Mouse (Mus musculus): ENCODE measurements around the gene Polr3gl.
"Not testable (repeated sequence)": the region's sequence is repeated elsewhere in the genome, so short reads cannot be mapped to it uniquely, and the experiment has no call there.

Polr3gl gene

DNA sequence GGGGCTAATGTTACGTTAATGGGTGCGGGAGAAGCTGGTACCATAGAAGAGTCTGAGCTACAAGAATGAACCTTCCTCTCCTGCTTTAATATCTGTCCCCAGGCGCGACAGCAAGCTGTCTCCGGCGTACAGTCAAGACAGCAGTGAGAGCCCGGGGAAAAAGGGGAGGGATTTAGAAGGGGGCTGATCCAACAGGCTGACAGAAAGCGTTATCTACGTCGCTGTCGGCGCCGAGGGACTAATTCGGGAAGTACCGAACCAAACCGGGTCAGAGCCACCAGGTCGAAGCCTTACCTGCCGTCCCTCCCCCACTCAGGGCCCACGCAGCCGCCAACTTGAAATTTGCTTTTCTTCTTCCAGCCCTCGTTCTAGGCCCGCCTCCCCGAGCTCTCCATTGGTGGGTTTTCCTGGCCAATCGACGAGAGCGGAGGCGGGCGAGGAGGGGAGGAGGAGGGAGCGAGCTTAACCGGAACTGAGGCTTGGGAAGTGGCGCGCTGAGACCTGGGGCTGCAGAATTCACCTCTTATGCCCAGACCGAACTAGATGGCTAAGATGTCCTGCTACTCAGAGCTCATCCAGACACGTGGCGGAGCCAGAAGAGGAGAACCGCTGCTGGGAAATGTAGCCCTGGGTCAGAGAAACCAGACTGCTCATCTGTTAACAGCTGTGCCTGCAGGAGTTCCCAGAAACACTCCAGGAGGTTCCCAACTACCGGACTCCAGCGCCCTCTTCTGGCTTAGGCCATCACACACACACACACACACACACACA lies at the start of gene Polr3gl:
Gene Polr3gl (minus strand): TSS at position 392 of the 771 bp plus-strand sequence.
- DNase-seq, result peak; percentile 95

DNA sequence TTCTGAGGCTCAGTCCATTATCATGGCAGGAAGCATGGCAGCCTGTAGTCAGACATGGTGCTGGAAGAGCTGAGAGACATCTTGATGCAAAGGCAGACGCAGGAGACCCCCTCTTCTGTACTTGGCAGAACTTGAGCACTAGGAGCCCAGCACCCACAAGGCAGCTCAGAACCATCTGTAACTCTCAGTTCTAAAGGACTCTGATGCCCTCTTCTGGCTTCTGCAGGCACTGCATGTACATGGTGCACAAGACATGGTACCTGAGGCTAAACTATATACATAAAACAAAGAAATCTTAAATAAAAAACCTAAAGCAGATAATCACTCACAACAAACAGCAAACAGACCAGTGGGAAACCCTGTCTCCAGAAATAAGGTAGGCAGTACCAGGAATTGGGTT lies 45.2 kb upstream of the Polr3gl start:
- no peak for DNase-seq

- no peak for DNase-seq
Observed at GRCm38 (mm10) chr3:96636448-96636847, 42.5 kb upstream of the Polr3gl start.

GRCm38 (mm10) chr3:96635906-96636305 lies 41.9 kb upstream of the Polr3gl start:
- DNase-seq, result no peak

- DNase-seq, result peak; percentile 77
Observed at GRCm38 (mm10) chr3:96634928-96635879, 41.2 kb upstream of the Polr3gl start, which contains the start of the genes Pex11b and Gm42957. Gene Pex11b (plus strand): TSS chr3:96635376. Gene Gm42957 (plus strand): TSS chr3:96635474.

GRCm38 (mm10) chr3:96634015-96634414 lies 40.0 kb upstream of the Polr3gl start:
- no peak for DNase-seq

GRCm38 (mm10) chr3:96632058-96632457 lies 38.1 kb upstream of the Polr3gl start:
- DNase-seq, result no peak

- peak; percentile 93 for DNase-seq
Observed at GRCm38 (mm10) chr3:96629729-96630600, 36.0 kb upstream of the Polr3gl start, which contains the start of gene Rbm8a. Gene Rbm8a (plus strand): TSS chr3:96629933.

DNA sequence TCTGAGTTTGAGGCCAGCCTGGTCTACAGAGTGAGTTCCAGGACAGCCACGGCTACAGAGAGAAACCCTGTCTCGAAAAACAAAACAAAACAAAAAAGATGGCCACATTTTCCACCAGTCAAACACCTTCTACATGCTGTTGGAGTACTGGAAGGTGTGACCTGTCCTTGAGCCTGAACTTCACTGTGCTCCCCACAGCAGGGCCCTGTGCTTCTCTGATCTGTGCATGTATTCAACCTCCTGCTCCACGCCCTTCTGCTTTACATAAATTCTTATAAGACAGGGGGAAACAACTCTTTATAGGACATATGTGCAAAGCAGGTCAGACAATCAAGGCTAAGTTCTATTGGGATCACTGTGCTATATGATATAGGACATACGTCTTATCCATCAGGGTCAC lies 29.2 kb upstream of the Polr3gl start:
- DNase-seq, result no peak

GRCm38 (mm10) chr3:96617941-96618340 lies 24.0 kb upstream of the Polr3gl start:
- no peak for DNase-seq

GRCm38 (mm10) chr3:96606618-96607017 lies 12.6 kb upstream of the Polr3gl start:
- no peak for DNase-seq

DNA sequence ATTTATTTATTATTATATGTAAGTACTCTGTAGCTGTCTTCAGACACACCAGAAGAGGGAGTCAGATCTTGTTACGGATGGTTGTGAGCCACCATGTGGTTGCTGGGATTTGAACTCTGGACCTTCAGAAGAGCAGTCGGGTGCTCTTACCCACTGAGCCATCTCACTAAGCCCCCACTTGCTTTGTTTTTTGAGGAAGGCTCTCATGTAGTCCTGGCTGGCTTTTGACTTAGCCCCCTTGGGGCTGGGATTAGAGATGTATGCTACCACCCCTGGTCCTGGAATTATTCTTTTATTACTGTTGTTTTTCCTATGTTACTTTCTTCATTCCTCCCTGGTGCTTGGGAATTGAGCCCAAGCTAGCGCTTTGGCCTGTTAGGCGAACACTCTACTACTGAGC lies 12.0 kb upstream of the Polr3gl start:
- DNase-seq, result not testable (repeated sequence)

GRCm38 (mm10) chr3:96603311-96603710 lies 9.3 kb upstream of the Polr3gl start:
- peak; percentile 47 for DNase-seq

DNA sequence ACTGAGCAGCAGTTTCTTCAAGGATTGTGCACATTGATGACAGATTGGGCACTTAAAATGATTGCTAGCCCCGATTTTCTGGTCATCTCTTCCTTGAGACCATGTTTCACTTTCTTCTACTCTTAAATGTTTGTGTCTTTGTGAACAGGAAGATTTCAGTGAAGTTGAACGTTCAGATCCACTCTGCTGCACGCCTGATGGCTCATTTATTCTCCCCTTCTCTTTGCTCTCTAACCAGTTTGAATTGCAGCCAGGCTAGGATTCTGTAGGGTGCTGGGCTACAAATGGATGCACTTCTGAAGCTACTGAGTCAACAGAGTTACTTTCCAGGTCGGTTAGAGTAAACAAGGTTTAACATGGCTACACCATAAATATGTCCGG lies 8.7 kb upstream of the Polr3gl start:
- no peak for DNase-seq

- peak; percentile 42 for DNase-seq
Observed at GRCm38 (mm10) chr3:96601941-96602703, 8.1 kb upstream of the Polr3gl start.

- DNase-seq, result peak; percentile 69
Observed at GRCm38 (mm10) chr3:96601251-96601787, 7.3 kb upstream of the Polr3gl start.

DNA sequence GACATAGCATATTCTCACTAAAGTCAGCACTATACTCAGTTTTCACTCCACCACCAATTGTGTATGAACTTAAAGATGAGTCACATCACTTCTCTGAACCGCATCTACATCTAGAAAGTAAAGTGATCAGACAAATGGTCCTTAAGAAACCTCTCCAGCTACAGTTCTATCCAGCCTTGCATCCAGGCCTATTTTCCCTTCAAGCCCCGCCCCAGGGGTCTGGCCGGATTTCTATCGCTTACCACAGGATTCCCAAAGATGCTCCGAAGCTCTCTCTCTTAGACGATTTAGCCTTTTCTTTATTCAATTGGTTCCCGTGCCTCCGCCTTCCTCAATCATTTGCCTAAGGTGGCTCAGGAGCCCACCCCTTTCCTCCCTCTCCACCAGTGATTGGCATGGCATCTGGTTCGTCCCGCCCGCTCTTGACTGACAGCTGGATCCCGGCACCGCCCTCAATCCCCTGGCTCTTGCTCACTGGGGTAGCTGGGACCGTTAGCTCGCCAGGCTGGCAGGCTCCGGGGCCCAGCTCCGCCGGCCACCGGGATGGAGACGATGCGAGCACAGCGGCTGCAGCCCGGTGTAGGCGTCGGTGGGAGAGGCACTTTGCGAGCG lies 6.8 kb upstream of the Polr3gl start, which contains the start of gene Lix1l:
Gene Lix1l (plus strand): TSS at position 511 of the 612 bp plus-strand sequence.
- DNase-seq, result peak; percentile 90

GRCm38 (mm10) chr3:96599411-96599810 lies 5.4 kb upstream of the Polr3gl start:
- DNase-seq, result no peak

GRCm38 (mm10) chr3:96599069-96599393 lies 5.0 kb upstream of the Polr3gl start:
- DNase-seq, result no peak

GRCm38 (mm10) chr3:96598156-96599068 lies 4.4 kb upstream of the Polr3gl start:
- peak; percentile 60 for DNase-seq
